Mouse (Mus musculus) intestine, embryonic 16.5 days (tissue): ENCODE measurements around the gene Slc2a8. TPM values are rescaled to one million over a fixed set of nuclear protein-coding genes. Genes with fewer than 3 reads are reported as not detected.

Source experiments
- ATAC-seq: fragments of 200-750 bp; cut with Nextera tagmentation; 2 replicates; pipeline ENCODE4 v1.8.0; 2017; ENCODE audit warnings: moderate TSS enrichment, moderate library complexity
- H3K27ac ChIP-seq: fragments of 300-500 bp; sonication (generic); 2 replicates; pipeline ENCODE4 v1.5.1; 2014; ENCODE audit warnings: mild to moderate bottlenecking, low read length
- H3K27me3 ChIP-seq: fragments of 300-500 bp; sonication (generic); replicated peaks from 2 replicates; pipeline ENCODE4 v1.6.1; 2014; ENCODE audit warnings: low read length, control low read depth, mixed read lengths; ENCODE audit not compliant: control insufficient read depth, insufficient read depth
- H3K36me3 ChIP-seq: fragments of 300-500 bp; sonication (generic); 2 replicates; pipeline ENCODE4 v1.6.1; 2014; ENCODE audit warnings: low read length, control low read depth; ENCODE audit not compliant: control insufficient read depth, insufficient read depth
- H3K4me1 ChIP-seq: fragments of 300-500 bp; sonication (generic); 2 replicates; pipeline ENCODE4 v1.6.1; 2014; ENCODE audit warnings: low read length, control low read depth, mixed read lengths; ENCODE audit not compliant: control insufficient read depth, insufficient read depth
- H3K4me2 ChIP-seq: fragments of 300-500 bp; sonication (generic); 2 replicates; pipeline ENCODE4 v1.6.1; 2014; ENCODE audit warnings: low read depth, low read length, control low read depth
- H3K4me3 ChIP-seq: fragments of 300-500 bp; sonication (generic); 2 replicates; pipeline ENCODE4 v1.5.1; 2014; ENCODE audit warnings: mild to moderate bottlenecking, low read length
- H3K9ac ChIP-seq: fragments of 300-500 bp; sonication (generic); 2 replicates; pipeline ENCODE4 v1.6.1; 2014; ENCODE audit warnings: low read depth, low read length
- H3K9me3 ChIP-seq: fragments of 300-500 bp; sonication (generic); 2 replicates; pipeline ENCODE4 v1.6.1; 2016; ENCODE audit warnings: low read length, control low read depth; ENCODE audit not compliant: control insufficient read depth
- WGBS: fragments of 180-500 bp; shearing (Covaris S2); extraction: QIAGEN DNeasy Blood & Tissue Kit; methylation state at CpG from one replicate; pipeline ENCODE4 v1.1.7; 2014; 5-methylcytosine and 5-hydroxymethylcytosine counted together
- polyA plus RNA-seq: library from polyadenylated mRNA; unstranded; fragments of >200 nt; fragmentation: Nextera tagmentation; extraction: Ambion mirVana; gene quantifications from 2 replicates; pipeline ENCODE4 v1.2.1, GENCODE M21; 2015

The Slc2a8 gene
- polyA plus RNA-seq, 1 experiment from 2014 or later = 21.5 TPM

- Histone ChIP-seq H3K27me3 (no peaks in the 10 kb centered on the region), H3K4me1 (peaks cover 8% of the 10 kb centered on the region), H3K4me2 (no peak overlapping the region), H3K9me3 (no peaks in the 10 kb centered on the region), H3K36me3 (no peaks in the 10 kb centered on the region), H3K27ac (no peak overlapping the region), H3K9ac (no peak overlapping the region), H3K4me3 (no peak overlapping the region)
- ATAC-seq = no peak
- 89% methylated on average over 7 of the region's 7 CpGs for WGBS
Observed at GRCm38 (mm10) chr2:32979675-32980074, 2.2 kb downstream of the Slc2a8 start.

- Histone ChIP-seq H3K4me2 (no peak overlapping the region), H3K4me3 (no peak overlapping the region), H3K9me3 (no peaks in the 10 kb centered on the region), H3K27ac (no peak overlapping the region), H3K9ac (no peak overlapping the region), H3K27me3 (no peaks in the 10 kb centered on the region), H3K4me1 (peaks cover 8% of the 10 kb centered on the region), H3K36me3 (peaks cover 7% of the 10 kb centered on the region; the same call in 1 of the 2 replicates)
- WGBS = 64% methylated on average over 3 of the region's 3 CpGs
- no peak for ATAC-seq
Observed at GRCm38 (mm10) chr2:32978675-32979074, 3.2 kb downstream of the Slc2a8 start.

- H3K27me3 ChIP-seq = no peaks in the 10 kb centered on the region
- ATAC-seq = no peak
- no peak overlapping the region for H3K4me3 ChIP-seq
- peaks cover 8% of the 10 kb centered on the region for H3K4me1 ChIP-seq
- no peak overlapping the region for H3K27ac ChIP-seq
- H3K4me2 ChIP-seq = no peak overlapping the region
- H3K9ac ChIP-seq = no peak overlapping the region
- 73% methylated on average over 5 of the region's 5 CpGs for WGBS
- no peaks in the 10 kb centered on the region for H3K9me3 ChIP-seq
- peaks cover 8% of the 10 kb centered on the region; the same call in 1 of the 2 replicates for H3K36me3 ChIP-seq
Observed at GRCm38 (mm10) chr2:32977114-32977513, 4.8 kb downstream of the Slc2a8 start.

GRCm38 (mm10) chr2:32974216-32974615 is 7.7 kb downstream of the Slc2a8 start:
- Histone ChIP-seq H3K4me2 (no peak overlapping the region), H3K27me3 (no peaks in the 10 kb centered on the region), H3K27ac (no peak overlapping the region), H3K36me3 (peaks cover 8% of the 10 kb centered on the region; the same call in 1 of the 2 replicates), H3K4me3 (no peak overlapping the region), H3K4me1 (no peaks in the 10 kb centered on the region), H3K9me3 (no peaks in the 10 kb centered on the region), H3K9ac (no peak overlapping the region)
- WGBS = 87% methylated on average over 8 of the region's 8 CpGs
- no peak for ATAC-seq

- WGBS = 58% methylated on average over 9 of the region's 9 CpGs
- no peak overlapping the region for H3K9ac ChIP-seq
- ATAC-seq = no peak
Observed at GRCm38 (mm10) chr2:32971235-32971634, 10.6 kb downstream of the Slc2a8 start.

GRCm38 (mm10) chr2:32969326-32969725 is 12.6 kb downstream of the Slc2a8 start:
- no peaks in the 10 kb centered on the region for H3K27me3 ChIP-seq
- H3K4me1 ChIP-seq = peaks cover 16% of the 10 kb centered on the region
- no peak overlapping the region for H3K27ac ChIP-seq
- no peak overlapping the region for H3K4me2 ChIP-seq
- WGBS = 80% methylated on average over 8 of the region's 8 CpGs
- peaks cover 11% of the 10 kb centered on the region for H3K36me3 ChIP-seq
- no peaks in the 10 kb centered on the region for H3K9me3 ChIP-seq
- H3K9ac ChIP-seq = peak overlapping the region; percentile 8; the same call in 1 of the 2 replicates
- ATAC-seq = no peak
- H3K4me3 ChIP-seq = no peak overlapping the region

More at GRCm38 (mm10) chr2:32971235-32971634, 10.6 kb downstream of the Slc2a8 start:
- Histone ChIP-seq H3K4me1 (peaks cover 6% of the 10 kb centered on the region), H3K27me3 (no peaks in the 10 kb centered on the region), H3K36me3 (peaks cover 8% of the 10 kb centered on the region; the same call in 1 of the 2 replicates), H3K27ac (no peak overlapping the region), H3K4me2 (no peak overlapping the region), H3K4me3 (no peak overlapping the region), H3K9me3 (no peaks in the 10 kb centered on the region)

GRCm38 (mm10) chr2:32968024-32968614 is 13.8 kb downstream of the Slc2a8 start:
- Histone ChIP-seq H3K27me3 (no peaks in the 10 kb centered on the region), H3K27ac (no peak overlapping the region), H3K4me3 (no peak overlapping the region), H3K9ac (peak overlapping the region; percentile 83), H3K4me1 (peaks cover 27% of the 10 kb centered on the region), H3K36me3 (peaks cover 17% of the 10 kb centered on the region), H3K9me3 (no peaks in the 10 kb centered on the region), H3K4me2 (peak overlapping the region; percentile 82; the same call in 1 of the 2 replicates)
- WGBS = 83% methylated on average over 9 of the region's 9 CpGs
- no peak for ATAC-seq

GRCm38 (mm10) chr2:32966689-32967631 is 14.9 kb downstream of the Slc2a8 start:
- H3K36me3 ChIP-seq = peaks cover 17% of the 10 kb centered on the region
- peak overlapping the region; percentile 82 for H3K4me2 ChIP-seq
- H3K4me3 ChIP-seq = peak overlapping the region; percentile 58
- ATAC-seq = peak; percentile 84
- H3K9me3 ChIP-seq = no peaks in the 10 kb centered on the region
- peak overlapping the region; percentile 97 for H3K27ac ChIP-seq
- peak overlapping the region; percentile 83 for H3K9ac ChIP-seq
- WGBS = under 1% methylated on average over 55 of the region's 55 CpGs
- H3K27me3 ChIP-seq = no peaks in the 10 kb centered on the region
- peaks cover 33% of the 10 kb centered on the region for H3K4me1 ChIP-seq

GRCm38 (mm10) chr2:32966184-32966688 is 15.6 kb downstream of the Slc2a8 start:
- Histone ChIP-seq H3K36me3 (peaks cover 17% of the 10 kb centered on the region), H3K9ac (peak overlapping the region; percentile 83), H3K27ac (peak overlapping the region; percentile 97), H3K9me3 (no peaks in the 10 kb centered on the region), H3K4me2 (peak overlapping the region; percentile 82), H3K27me3 (no peaks in the 10 kb centered on the region), H3K4me1 (peaks cover 33% of the 10 kb centered on the region), H3K4me3 (peak overlapping the region; percentile 58)
- WGBS = 9% methylated on average over 13 of the region's 13 CpGs
- no peak; the same call in 1 of the 2 replicates for ATAC-seq
